Mouse (Mus musculus): ENCODE measurements at regions not wholly inside any gene's neighbourhood (a gene's known extent, or its start where the extent isn't known, plus 50 kb on each side); places are given as distances from the start of the nearest gene placed in this dataset.
A peak's percentile ranks its signal among the peaks of the same experiment; 100 is the strongest.

GRCm38 (mm10) chr8:8486866-8487265 lies 174.2 kb downstream of the Efnb2 start:
- no peak for ATAC-seq (replicated peaks; ENCODE audit: low read depth, poor library complexity, severe bottlenecking)

- no peak for ATAC-seq (replicated peaks; ENCODE audit: low read depth, poor library complexity, severe bottlenecking)
These were observed 175.8 kb downstream of the Efnb2 start for GRCm38 (mm10) chr8:8485252-8485651.

DNA sequence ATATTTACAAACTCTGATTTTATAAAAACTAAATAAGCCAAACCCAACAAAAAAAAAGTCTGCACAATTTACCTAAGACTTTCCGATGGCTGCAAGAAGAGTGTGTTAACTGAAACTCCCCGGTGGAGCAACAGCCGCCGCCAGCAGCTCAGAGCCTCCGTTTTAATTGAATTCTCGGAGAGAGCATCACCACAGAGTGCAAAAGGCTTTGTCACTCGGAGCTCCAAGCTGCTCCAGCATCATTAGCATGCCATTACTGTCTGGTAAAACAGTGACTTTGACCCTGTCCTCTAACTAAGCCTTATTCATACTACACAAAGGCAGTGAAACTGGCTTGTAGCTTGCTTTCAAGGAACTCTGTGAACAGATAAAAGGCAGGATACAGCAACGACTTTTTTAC lies 176.5 kb downstream of the Efnb2 start:
- ATAC-seq (replicated peaks; ENCODE audit: low read depth, poor library complexity, severe bottlenecking) = no peak

DNA sequence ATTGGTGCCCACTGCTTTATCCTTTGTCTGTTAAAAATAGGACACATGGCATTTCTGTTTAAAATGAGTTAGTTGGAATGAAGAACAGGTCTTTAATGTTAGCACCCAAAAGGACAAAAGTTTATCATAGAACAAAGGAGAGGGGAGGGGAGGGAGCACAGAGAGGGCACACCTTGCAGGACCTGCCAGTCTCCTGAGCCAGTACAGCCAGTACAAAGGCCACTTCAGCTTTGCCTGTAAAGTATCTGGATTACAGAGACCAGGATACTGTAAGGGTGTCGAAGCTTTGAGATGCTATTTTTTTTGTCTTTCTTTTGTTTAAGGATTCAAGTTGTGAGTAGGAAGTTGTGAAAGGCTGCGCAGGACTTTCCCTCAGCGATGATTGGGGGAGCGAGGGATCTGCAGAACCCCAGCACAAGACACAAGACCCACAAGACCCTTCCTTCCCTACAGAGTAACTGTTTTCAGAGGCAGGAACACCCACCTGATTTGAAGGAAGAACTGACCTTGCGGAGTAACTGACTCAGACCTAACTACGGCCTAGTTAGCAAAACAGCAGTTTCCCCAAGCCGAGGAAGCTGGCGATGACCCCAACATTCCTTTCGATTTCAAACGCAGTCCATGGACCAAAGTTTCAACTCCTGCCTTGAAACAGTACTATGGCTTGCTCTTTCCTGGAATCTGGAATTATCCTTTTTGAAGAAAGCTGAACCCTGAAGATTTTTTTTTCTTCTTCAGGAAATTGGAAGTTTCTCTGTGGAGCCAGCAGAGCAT lies 178.1 kb downstream of the Efnb2 start:
- ATAC-seq (replicated peaks; ENCODE audit: low read depth, poor library complexity, severe bottlenecking) = no peak

DNA sequence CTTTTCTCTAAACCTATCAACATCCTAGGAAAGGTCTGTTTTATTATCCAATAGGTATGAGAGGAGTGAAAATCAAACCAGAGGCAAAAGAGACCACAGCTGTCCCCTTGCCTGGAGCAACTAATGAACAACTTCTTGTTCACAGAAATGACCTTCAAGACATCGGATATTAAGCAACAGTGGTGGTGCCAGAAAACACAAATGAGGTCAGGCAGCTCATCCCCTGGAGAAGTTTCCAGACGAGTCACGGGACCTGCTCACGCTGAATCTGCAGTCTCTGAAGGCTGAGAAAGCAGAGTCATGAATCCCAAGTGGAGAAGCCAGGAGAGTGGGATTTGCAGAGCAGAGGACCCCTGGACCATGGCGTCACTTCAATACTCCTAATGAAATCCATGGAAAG lies 183.6 kb downstream of the Efnb2 start:
- no peak for ATAC-seq (replicated peaks; ENCODE audit: low read depth, poor library complexity, severe bottlenecking)

- ATAC-seq (replicated peaks; ENCODE audit: low read depth, poor library complexity, severe bottlenecking) = no peak
These were observed 192.5 kb downstream of the Efnb2 start for GRCm38 (mm10) chr8:8468552-8468951.

- ATAC-seq (replicated peaks; ENCODE audit: low read depth, poor library complexity, severe bottlenecking) = no peak
These were observed 194.4 kb downstream of the Efnb2 start for GRCm38 (mm10) chr8:8466526-8467244.

- ATAC-seq (replicated peaks; ENCODE audit: low read depth, poor library complexity, severe bottlenecking) = no peak
These were observed 198.6 kb downstream of the Efnb2 start for GRCm38 (mm10) chr8:8462455-8462854.

DNA sequence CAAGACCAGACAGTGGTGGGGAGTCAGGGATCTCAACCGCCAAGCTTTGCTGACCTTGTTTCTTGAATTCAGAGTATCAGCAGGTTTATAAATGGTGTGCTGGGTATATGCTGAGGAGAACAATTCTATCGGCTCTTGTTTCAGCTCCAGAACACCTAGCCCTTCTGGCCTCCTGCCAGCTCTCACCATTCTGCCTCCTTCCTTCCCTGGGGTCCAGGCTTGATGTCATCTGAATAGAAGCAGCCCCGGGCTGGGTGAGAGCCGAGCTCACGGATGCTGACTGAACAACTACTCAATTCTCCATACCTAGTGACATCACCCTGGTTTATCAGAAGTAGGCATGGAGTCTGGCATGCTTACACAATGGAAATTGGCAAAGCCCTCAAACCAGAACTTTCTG lies 203.5 kb downstream of the Efnb2 start:
- ATAC-seq (replicated peaks; ENCODE audit: low read depth, poor library complexity, severe bottlenecking) = no peak

- ATAC-seq (replicated peaks; ENCODE audit: low read depth, poor library complexity, severe bottlenecking) = no peak
These were observed 207.1 kb downstream of the Efnb2 start for GRCm38 (mm10) chr8:8453944-8454343.

DNA sequence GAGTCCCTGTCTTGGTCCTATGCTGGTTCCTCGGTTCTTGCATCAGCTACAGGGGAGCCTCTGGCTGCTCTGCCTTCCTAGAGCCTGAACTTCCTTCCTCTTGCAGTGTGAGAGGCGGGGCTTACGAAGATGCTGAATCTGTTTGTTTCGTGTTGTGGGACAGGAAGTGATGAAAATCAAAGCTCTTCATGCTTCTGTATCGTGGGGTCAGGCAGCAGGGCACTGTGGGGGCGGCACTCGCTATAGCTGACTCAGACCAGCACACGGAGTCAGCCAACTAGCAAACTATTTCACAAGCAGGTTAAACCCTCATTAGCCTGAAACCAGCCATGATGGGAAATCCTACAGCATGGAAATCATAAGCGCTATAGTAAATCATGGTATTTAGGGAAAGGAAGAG lies 208.8 kb downstream of the Efnb2 start:
- ATAC-seq (replicated peaks; ENCODE audit: low read depth, poor library complexity, severe bottlenecking) = no peak

DNA sequence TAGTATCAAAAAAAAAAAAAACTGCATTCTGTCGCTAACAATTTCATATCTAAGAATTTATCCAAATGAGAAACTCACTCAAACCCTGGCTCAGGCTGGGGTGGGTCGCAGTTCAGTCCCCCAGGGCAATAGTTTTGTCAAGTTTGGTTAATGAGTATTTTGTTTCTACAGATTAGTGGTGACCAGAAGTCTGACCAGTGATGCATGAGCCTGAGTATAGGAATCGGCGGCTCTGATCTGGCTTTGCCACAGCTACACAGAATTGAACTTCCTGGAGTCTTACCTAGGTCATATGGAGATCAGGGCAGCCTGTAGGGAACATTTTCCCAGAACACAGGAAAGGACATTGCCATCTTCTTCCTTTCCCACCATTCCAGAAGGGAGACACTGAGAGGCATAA lies 212.1 kb downstream of the Efnb2 start:
- no peak for ATAC-seq (replicated peaks; ENCODE audit: low read depth, poor library complexity, severe bottlenecking)

GRCm38 (mm10) chr8:8441568-8441967 lies 219.5 kb downstream of the Efnb2 start:
- no peak for ATAC-seq (replicated peaks; ENCODE audit: low read depth, poor library complexity, severe bottlenecking)

GRCm38 (mm10) chr8:8440903-8441302 lies 220.1 kb downstream of the Efnb2 start:
- ATAC-seq (replicated peaks; ENCODE audit: low read depth, poor library complexity, severe bottlenecking) = peak; percentile 22; the same call in 1 of the 2 replicates

- ATAC-seq (replicated peaks; ENCODE audit: low read depth, poor library complexity, severe bottlenecking) = no peak
These were observed 234.8 kb downstream of the Efnb2 start for GRCm38 (mm10) chr8:8426201-8426600.

DNA sequence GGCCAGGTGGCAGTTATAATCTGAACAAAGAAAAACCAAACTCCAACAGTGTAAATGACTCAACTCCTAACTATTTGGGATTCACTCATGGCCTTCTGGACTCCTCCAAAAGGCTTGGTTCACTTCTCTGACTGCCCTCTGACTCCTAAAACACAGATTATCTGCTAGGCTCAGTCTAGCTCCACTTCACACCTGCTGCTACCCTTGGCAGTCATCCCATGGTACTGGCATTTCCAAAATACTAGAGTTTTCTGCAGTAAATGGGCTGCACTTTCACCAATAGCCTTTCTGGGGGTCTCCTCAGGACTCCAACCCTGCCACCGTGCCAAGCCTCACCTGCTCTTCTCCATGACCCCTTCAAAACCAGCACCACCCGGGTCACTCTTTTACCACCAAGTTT lies 237.6 kb downstream of the Efnb2 start:
- ATAC-seq (replicated peaks; ENCODE audit: low read depth, poor library complexity, severe bottlenecking) = no peak

DNA sequence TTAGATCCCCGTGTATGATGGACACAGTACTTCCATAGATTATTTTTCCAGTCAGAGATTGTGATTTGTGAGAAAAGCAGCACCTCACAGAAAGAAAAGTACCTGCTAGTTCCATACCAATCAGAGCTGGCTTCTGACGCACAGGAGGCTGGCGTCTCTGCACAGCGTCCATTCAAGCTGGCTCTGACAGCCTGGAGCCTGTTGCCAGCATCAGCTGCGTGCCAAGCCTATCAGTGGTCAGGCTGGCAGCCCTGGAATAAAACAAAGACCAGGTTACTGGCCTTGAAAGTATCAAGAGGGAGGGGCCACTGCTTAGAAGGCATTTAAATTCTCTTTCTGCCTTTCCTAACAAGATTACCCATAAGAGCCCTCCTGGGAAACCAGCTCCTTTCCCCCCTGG lies 239.3 kb downstream of the Efnb2 start:
- no peak for ATAC-seq (replicated peaks; ENCODE audit: low read depth, poor library complexity, severe bottlenecking)

GRCm38 (mm10) chr8:8419360-8420330 lies 241.4 kb downstream of the Efnb2 start:
- no peak for ATAC-seq (replicated peaks; ENCODE audit: low read depth, poor library complexity, severe bottlenecking)

DNA sequence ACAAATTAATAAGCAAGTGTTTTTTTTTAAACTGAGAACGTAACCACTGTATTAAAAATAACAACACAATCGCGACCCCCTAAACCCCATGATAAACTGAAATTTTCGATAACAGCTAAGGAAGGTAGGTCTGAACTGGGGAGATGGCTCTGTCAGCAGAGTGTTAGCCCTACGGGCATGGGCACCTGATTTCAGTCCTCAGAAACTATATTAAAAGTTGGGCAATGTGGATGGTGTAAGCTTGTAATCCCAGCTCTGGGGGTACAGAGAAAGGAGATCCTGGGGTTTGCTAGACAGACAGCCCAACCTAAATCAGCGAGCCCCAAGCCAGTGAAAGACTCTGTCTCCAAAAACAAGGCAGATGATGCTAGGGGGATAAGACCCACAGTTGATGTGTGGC lies 242.1 kb downstream of the Efnb2 start:
- no peak for ATAC-seq (replicated peaks; ENCODE audit: low read depth, poor library complexity, severe bottlenecking)

GRCm38 (mm10) chr8:8418525-8418924 lies 242.5 kb downstream of the Efnb2 start:
- no peak for ATAC-seq (replicated peaks; ENCODE audit: low read depth, poor library complexity, severe bottlenecking)

All from common myeloid progenitor, adult 5-6 weeks (primary cell).